Mouse (Mus musculus) ES-Bruce4 (cell line): ENCODE results near the gene Pou6f2.

Source experiments
- CTCF ChIP-seq: IDR thresholded peaks from one replicate; pipeline ENCODE4 v1.8.1; 2011; ENCODE audit warnings: low read depth, low read length
- POLR2A ChIP-seq: IDR thresholded peaks from one replicate; pipeline ENCODE4 v1.8.1; 2011; ENCODE audit warnings: low read length; ENCODE audit not compliant: insufficient read depth

DNA sequence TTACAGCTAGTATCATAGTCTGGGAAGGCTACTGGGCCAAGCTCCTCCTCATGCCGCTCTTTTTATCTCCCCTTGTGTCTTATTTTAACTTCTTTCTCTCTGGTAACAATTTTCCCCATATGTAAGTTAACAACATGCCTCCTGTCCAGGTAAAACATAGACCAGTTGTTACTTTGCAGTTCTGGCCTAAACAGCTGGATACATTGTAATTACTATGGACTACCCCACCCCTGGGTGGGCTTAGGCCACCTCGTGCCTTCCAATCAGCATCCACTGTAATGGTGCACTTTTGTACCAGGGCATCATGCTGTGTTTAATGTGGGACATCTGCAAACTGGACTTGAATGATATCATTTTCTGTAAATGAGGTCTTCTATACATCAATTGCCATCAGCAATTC lies 271.4 kb downstream of the Pou6f2 start:
- TF ChIP-seq CTCF (no peak), POLR2A (no peak)
